Mouse (Mus musculus) olfactory bulb, adult 2 months (tissue): ENCODE results near the gene Atg9b.

Source experiments
- CTCF ChIP-seq: fragments of 200-500 bp; IDR thresholded peaks from 2 replicates; pipeline ENCODE4 v1.5.1; 2012; ENCODE audit warnings: low read depth, mild to moderate bottlenecking, low read length, moderate library complexity; ENCODE audit not compliant: insufficient read depth
- POLR2A ChIP-seq: fragments of 200-500 bp; IDR thresholded peaks from 2 replicates; pipeline ENCODE4 v1.6.1; 2012; ENCODE audit warnings: mild to moderate bottlenecking, low read depth, low read length, moderate library complexity; ENCODE audit not compliant: insufficient read depth

- TF ChIP-seq CTCF (no peak), POLR2A (no peak)
Measured at GRCm38 (mm10) chr5:24385887-24386550, 5.9 kb downstream of the Atg9b start.
